Mouse (Mus musculus): Measurements from ENCODE around the gene Crygd. TPM values are rescaled to one million over a fixed set of nuclear protein-coding genes. Genes with fewer than 3 reads are reported as not detected.
A peak's percentile ranks its signal among the peaks of the same experiment; 100 is the strongest.

Crygd gene
- not detected in 2 replicates for polyA plus RNA-seq (2012; rRNA removed)

DNA sequence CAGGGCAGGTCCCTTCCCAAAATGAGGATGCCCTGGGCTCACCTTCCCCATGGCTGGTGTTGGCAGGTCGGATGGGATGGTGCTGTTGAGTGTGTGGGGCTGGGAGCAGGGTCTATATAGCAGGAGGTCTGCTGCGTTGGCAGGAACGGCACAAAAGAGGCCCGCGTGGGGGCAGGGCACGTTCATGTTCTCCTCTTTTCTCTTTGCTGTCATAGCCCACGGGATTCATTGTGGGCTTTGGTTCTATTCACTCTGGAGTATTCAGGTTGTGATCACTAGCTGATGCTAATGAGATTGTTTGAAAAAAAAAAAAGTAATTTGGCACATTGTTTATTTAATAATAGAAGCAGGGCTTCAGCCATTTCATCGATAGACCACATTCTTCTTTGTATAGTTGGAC is at the start of gene Crygd:
Crygd (minus strand) TSS at position 101 of the 400 bp plus-strand sequence.
- TF ChIP-seq CTCF (IDR thresholded peaks at IDR 0.05; ENCODE audit: borderline replicate concordance, extremely low read depth, insufficient read depth, insufficient read length) (no peak), POLR2A (IDR thresholded peaks at IDR 0.05; ENCODE audit: borderline replicate concordance, extremely low read depth, insufficient read depth, insufficient read length, poor library complexity, severe bottlenecking) (no peak)
- no peak for DNase-seq (ENCODE audit: low read depth)

DNA sequence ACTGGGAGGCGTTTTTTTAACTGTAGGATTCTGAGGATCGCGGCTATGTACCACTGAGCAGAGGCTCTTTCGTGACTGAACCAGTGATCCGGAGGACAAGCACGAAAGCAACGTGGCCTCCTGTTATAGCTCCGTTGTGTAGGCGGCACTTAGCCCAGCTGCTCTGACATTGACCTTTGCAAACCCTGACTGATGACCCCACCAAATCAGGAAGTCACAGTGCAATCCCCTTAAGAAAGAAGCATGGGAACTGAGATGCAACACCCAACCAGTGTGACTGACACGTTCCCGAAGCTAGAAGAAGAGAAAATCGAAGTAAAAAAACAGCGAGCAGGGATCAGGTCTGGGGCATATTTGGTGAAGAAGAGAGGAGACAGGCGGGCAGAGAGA is 49.5 kb upstream of the Crygd start:
- TF ChIP-seq CTCF (IDR thresholded peaks at IDR 0.05; ENCODE audit: borderline replicate concordance, extremely low read depth, insufficient read depth, insufficient read length) (no peak), POLR2A (IDR thresholded peaks at IDR 0.05; ENCODE audit: borderline replicate concordance, extremely low read depth, insufficient read depth, insufficient read length, poor library complexity, severe bottlenecking) (no peak)

DNA sequence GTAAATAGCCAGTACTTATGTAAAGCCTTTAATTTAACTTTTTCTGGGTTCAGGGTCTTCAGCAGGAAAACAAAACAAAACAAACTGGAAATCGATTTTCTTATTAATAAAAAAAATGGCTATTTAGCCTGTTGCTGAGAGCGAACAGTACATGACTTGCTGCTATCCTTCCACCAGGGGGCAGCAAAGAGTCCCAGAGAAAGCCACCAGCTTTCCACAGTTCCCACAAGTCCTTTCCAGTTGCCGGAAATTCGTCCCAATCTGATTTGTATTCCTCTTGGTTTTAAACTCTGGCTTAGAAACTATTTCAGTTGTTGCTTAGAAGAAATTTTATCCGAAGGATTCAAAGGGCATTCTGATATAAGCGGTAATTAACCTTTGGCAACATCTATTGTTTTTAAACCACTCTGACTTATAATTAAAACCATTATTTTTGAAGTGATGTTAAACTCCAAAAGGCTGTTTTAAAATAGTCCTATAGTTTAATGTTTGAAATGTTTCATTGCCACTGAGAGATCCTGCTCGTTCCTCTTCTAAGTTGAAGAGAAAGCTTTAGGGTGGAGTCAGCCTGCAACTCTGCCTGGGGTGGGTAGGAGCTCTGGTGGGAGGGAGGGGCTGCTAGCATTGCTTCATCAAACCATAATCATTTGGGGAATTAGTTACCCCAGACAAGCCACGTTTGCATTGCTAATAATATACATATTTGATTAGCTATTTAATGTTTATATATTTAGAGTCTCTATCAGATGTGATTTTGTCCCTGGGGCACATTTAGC is 49.0 kb upstream of the Crygd start:
- TF ChIP-seq CTCF (IDR thresholded peaks at IDR 0.05; ENCODE audit: borderline replicate concordance, extremely low read depth, insufficient read depth, insufficient read length), result peak; percentile 93
- TF ChIP-seq POLR2A (IDR thresholded peaks at IDR 0.05; ENCODE audit: borderline replicate concordance, extremely low read depth, insufficient read depth, insufficient read length, poor library complexity, severe bottlenecking), result no peak
- DNase-seq (ENCODE audit: low read depth), result peak; percentile 93

More for the DNA sequence above, 49.5 kb upstream of the Crygd start:
- DNase-seq (ENCODE audit: low read depth), result no peak

DNA sequence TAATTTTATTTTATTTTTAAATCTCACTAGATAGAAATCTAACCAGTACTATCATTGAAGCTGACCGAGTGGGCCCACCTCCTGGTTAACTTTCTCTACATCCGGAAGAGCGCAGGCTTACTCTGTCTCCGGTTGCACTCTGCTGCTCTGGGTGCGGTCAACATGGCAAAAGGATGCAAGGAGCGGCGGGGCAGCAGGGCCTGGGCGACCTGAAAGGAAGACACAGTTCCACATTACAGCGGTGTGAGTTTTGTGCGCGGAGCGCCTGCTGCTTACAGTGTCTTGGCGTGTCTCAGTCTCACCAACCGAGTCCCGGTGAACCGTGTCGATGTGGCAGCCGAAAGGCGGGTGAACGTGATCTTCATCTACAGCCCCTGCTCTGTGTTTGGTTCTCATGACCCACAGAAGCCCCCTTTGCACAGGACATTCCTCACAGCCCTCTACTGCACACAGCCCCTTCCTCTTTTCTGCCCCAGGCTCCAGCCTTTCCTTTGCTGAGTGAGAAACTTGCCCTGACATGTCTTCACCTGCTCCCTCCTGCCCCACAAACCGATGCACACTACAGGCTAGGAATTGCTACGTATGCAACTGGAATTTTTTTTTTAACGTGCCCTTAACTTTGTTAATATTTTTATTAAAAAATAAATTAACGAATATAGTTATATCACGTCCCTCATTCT is 46.6 kb upstream of the Crygd start:
- no peak for TF ChIP-seq POLR2A (IDR thresholded peaks at IDR 0.05; ENCODE audit: borderline replicate concordance, extremely low read depth, insufficient read depth, insufficient read length, poor library complexity, severe bottlenecking)
- TF ChIP-seq CTCF (IDR thresholded peaks at IDR 0.05; ENCODE audit: borderline replicate concordance, extremely low read depth, insufficient read depth, insufficient read length), result no peak
- no peak for DNase-seq (ENCODE audit: low read depth)

DNA sequence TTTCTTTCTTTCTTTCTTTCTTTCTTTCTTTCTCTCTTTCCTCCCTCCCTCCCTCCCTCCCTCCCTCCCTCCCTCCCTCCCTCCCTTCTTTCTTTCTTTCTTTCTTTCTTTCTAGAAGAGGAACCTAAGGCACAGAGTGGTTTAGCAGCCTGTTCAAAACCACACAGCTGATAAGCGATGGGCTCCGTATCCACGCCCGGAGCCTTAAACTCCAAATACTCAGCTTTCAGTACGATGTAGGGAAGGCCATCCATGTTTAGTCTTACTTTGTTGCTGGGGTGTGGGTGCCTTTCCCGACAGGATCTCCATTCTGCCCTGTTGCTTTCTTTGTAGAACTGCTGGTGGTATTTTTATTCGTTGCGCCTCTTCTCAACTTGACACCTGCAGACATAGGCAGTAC is 45.9 kb upstream of the Crygd start:
- TF ChIP-seq CTCF (IDR thresholded peaks at IDR 0.05; ENCODE audit: borderline replicate concordance, extremely low read depth, insufficient read depth, insufficient read length), result no peak
- TF ChIP-seq POLR2A (IDR thresholded peaks at IDR 0.05; ENCODE audit: borderline replicate concordance, extremely low read depth, insufficient read depth, insufficient read length, poor library complexity, severe bottlenecking), result no peak
- no peak for DNase-seq (ENCODE audit: low read depth)

DNA sequence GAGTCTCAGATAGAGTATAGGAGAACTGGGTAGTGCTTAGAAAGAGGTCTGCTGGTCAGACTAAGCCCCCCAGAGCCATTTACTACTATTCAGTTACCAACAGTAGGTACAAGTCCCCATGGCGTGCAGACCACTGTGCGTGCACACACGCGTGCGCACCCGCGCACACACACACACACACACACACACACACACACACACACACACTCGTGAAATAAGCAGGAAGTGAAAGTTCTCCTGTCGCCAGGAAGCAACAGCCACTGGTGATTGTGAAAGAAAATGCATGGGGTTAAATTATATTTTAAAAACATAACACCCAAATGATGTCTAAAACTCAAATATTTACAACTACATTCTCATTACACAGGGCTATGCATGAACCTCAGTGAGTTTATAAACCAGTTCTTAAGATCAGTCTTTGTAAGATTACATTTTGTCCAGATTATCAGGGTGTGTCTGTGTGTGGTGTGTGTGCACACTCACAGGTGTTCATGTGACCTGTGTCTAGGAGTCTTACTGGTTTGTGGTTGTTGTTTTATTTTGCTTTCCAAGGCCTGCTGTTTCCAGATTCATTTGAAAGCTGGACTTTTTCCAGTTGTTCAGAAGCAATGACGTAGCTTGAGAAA is 44.5 kb upstream of the Crygd start:
- no peak for DNase-seq (ENCODE audit: low read depth)
- no peak for TF ChIP-seq POLR2A (IDR thresholded peaks at IDR 0.05; ENCODE audit: borderline replicate concordance, extremely low read depth, insufficient read depth, insufficient read length, poor library complexity, severe bottlenecking)
- no peak for TF ChIP-seq CTCF (IDR thresholded peaks at IDR 0.05; ENCODE audit: borderline replicate concordance, extremely low read depth, insufficient read depth, insufficient read length)

DNA sequence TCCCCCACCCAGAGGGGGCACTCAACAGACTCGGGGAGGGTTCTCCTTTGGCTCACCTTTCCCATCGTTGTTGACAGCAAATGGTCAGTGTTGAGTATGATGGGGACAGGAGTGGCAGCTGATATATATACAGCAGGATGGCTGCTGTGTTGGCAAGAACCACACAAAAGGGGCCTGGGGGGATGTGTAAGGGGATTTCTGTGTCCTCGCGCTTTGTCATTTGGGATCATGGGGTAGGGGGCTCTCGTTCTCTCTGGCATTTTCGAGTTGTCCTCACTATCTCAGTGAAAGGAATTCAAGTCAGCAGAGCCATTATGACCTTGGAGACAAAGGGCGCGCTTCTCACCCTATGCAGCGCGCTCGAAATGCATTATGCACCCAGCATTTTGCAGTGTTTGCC is 40.0 kb upstream of the Crygd start, which contains the start of gene Cryga:
Cryga (minus strand) TSS at position 101 of the 400 bp plus-strand sequence.
- no peak for DNase-seq (ENCODE audit: low read depth)
- TF ChIP-seq POLR2A (IDR thresholded peaks at IDR 0.05; ENCODE audit: borderline replicate concordance, extremely low read depth, insufficient read depth, insufficient read length, poor library complexity, severe bottlenecking) (no peak), CTCF (IDR thresholded peaks at IDR 0.05; ENCODE audit: borderline replicate concordance, extremely low read depth, insufficient read depth, insufficient read length) (no peak)

DNA sequence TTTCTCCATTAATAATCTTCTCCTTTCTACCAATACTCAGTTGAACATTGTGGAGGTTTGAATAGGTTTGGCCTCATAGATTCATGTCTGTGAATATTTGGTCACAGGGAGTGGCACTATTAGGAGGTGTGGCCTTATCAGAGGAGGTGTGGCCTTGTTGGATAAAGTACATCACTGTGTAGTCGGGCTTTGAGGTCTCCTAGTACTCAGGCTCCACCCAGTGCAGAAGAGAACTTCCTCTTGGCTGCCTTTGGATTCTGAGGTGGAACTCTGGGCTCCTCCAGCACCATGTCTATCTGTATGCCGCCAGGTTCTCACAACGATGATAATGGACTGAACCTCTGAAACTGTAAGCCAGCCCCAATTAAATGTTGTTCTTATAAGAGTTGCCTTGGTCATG is 33.7 kb upstream of the Crygd start:
- TF ChIP-seq CTCF (IDR thresholded peaks at IDR 0.05; ENCODE audit: borderline replicate concordance, extremely low read depth, insufficient read depth, insufficient read length) (no peak), POLR2A (IDR thresholded peaks at IDR 0.05; ENCODE audit: borderline replicate concordance, extremely low read depth, insufficient read depth, insufficient read length, poor library complexity, severe bottlenecking) (no peak)
- no peak for DNase-seq (ENCODE audit: low read depth)

DNA sequence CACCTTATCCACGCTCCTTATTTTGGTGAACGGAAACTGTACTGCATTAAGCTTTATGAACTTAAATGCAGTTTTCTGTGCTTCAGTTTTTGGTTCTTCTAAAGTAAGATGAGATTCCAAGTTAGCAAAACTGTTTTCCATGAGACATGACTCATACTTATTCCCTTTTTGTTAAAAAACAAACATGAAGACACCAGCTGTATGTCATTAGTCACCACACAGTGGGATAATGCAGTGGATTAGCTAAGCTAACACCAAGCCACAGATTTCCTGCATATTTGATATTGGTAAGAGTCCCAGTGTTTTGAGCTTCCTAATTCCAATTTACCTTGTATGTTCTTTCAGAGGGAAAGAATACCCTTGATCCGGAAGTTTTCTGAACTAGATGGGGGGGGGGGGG is 28.3 kb upstream of the Crygd start:
- DNase-seq (ENCODE audit: low read depth), result no peak
- TF ChIP-seq POLR2A (IDR thresholded peaks at IDR 0.05; ENCODE audit: borderline replicate concordance, extremely low read depth, insufficient read depth, insufficient read length, poor library complexity, severe bottlenecking) (no peak), CTCF (IDR thresholded peaks at IDR 0.05; ENCODE audit: borderline replicate concordance, extremely low read depth, insufficient read depth, insufficient read length) (no peak)

DNA sequence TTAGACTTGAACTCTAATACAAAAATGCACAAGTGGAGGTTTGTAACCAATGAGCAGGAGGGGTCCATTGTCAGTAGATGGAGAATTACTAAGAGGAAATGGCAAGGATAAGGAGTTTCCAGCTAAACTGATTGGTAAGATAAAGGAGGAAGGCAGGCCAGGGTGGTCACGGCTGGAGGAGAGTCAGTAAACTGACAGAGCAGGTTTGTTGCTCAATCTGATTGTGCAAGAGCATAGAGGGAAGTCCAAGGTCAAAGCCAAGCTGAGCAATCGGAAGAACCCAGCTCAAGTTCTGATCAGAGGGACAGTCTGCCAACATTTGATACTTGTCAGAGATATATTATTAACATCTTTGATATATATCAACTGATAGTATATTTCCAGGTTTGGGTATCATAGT is 27.1 kb upstream of the Crygd start:
- TF ChIP-seq CTCF (IDR thresholded peaks at IDR 0.05; ENCODE audit: borderline replicate concordance, extremely low read depth, insufficient read depth, insufficient read length) (no peak), POLR2A (IDR thresholded peaks at IDR 0.05; ENCODE audit: borderline replicate concordance, extremely low read depth, insufficient read depth, insufficient read length, poor library complexity, severe bottlenecking) (no peak)
- DNase-seq (ENCODE audit: low read depth), result no peak

DNA sequence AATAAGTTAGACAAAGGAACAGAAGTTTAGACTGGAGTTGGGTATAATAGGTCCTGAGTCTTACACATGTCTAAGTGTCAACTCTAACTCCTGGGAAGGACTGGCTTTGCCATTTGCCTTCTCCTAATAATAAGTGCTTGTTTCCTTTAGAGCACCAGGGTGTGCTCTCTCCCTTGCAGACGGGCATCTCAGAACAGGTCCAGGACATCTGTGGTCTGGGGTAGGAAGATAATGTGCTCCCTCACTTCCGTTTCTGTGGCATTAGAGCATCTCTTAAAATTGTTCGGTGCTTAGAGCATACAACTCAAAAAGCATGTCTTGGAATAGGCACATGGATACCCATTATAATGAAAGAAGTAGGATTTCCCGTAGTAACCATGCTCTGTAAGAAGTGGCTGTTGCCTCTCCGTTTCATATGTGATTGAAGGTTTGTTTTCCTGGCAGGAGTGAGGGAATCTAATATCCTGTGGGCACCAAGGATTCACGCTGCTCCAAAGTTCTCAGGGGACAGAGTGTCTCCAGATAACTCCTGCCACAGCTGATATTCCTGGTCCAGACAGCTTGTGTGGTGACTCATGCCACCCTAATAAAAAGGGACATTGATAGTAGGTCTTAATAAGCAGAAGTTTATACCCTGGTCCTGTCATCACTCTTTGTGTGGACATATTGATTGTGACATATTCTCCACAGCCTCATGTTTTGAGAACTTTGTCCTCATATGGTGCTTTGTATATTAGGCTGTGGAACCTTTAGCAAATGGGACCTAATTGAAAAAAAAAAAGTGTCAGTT is 25.5 kb upstream of the Crygd start:
- no peak for TF ChIP-seq POLR2A (IDR thresholded peaks at IDR 0.05; ENCODE audit: borderline replicate concordance, extremely low read depth, insufficient read depth, insufficient read length, poor library complexity, severe bottlenecking)
- TF ChIP-seq CTCF (IDR thresholded peaks at IDR 0.05; ENCODE audit: borderline replicate concordance, extremely low read depth, insufficient read depth, insufficient read length), result no peak
- DNase-seq (ENCODE audit: low read depth), result no peak

All from brain, embryonic 14.5 days (tissue).